Mouse (Mus musculus): ENCODE results near the gene Taf5. TPM values are rescaled to one million over a fixed set of nuclear protein-coding genes. Genes with fewer than 3 reads are reported as not detected.

Taf5 gene
- polyA plus RNA-seq, 1 experiment from 2014 or later, result 6.6 TPM

DNA sequence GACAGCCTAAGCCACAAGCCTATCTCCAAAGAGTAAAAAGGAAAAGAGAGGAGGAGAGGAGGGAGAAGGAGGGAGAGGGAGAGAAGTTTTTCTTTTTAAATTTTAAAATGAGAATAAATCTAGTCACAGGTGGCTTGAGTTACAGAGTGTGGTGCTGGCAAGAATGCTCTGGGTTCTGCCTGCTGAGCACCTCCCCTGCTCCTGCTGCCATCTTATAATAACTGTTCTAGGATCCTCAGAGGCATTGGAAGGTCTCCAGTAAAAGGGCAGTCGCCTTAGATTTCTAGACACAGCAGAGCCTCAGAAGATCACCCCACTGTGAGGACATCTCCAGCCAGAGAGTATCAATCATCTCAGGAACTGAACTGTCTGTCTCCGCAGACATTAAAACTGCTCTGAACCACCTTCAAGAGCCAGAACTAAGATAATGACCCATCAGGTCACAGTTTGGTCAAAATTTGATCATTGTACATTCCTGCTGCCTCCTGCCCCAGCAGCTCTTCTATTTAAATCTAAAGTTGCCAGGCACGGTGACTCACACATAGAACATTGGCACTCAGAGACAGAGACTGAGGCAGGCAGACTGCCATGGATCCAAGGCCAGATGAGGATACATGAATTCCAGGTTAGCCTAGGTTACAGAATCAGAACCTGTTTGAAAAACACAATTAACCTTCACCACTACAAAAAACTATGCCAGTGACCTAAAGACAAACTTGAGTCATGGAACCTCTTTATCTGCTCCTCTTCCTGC lies 26.6 kb upstream of the Taf5 start:
- no peak overlapping the region for H3K27ac ChIP-seq
- no peak for ATAC-seq (replicated peaks)
- no peak overlapping the region for H3K4me2 ChIP-seq
- WGBS, result 89% methylated on average over 3 of the region's 3 CpGs
- no peak overlapping the region for H3K9ac ChIP-seq
- no peaks in the 10 kb centered on the region for H3K27me3 ChIP-seq (replicated peaks)
- no peaks in the 10 kb centered on the region for H3K4me1 ChIP-seq
- peaks cover 14% of the 10 kb centered on the region; the same call in 1 of the 2 replicates for H3K36me3 ChIP-seq (replicated peaks)
- H3K9me3 ChIP-seq, result no peaks in the 10 kb centered on the region
- no peak overlapping the region for H3K4me3 ChIP-seq

DNA sequence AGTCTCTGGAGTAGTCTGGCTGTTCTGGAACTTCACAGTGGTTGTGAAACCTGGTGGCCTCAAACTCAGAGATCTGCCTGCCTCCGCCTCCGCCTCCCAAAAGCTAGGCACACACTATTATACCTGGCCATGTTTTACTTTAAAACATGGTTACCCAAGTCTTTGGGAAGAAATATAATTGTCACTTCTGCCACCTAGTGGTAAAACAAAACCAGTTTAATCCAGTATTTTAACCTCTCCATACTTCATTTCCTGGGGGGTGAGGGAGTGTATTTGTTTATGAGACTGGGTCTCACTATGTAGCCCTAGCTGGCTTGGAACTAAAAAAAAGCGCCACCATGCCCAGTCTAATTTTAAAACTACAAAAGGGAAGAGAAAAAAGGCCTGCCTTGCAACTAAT lies 23.9 kb upstream of the Taf5 start:
- H3K4me1 ChIP-seq, result peaks cover 4% of the 10 kb centered on the region; the same call in 1 of the 2 replicates
- H3K9me3 ChIP-seq, result no peaks in the 10 kb centered on the region
- H3K27ac ChIP-seq, result no peak overlapping the region
- 78% methylated on average over 3 of the region's 3 CpGs for WGBS
- no peak overlapping the region for H3K4me3 ChIP-seq
- no peak for ATAC-seq (replicated peaks)
- H3K27me3 ChIP-seq (replicated peaks), result no peaks in the 10 kb centered on the region
- H3K9ac ChIP-seq, result no peak overlapping the region
- H3K4me2 ChIP-seq, result no peak overlapping the region
- peaks cover 15% of the 10 kb centered on the region; the same call in 1 of the 2 replicates for H3K36me3 ChIP-seq (replicated peaks)

DNA sequence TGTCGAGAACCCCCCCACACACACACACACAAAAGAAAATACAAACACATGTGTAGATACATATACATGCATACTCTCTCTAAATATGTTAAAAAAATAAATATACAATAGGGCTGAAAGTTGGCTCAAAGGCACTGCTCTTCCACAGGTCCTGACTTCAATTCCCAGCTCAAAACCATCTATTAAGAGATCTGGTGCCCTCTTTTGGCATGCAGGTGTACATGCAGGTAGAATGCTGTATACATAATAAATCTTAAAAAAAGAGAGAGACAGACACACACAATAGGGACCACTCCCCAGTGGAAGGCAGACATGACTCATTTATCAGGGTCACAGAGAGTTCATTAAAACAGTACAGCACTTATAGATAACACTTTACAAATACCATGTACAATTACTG lies 21.2 kb upstream of the Taf5 start:
- 97% methylated on average over 1 of the region's 1 CpGs for WGBS
- ATAC-seq (replicated peaks), result no peak
- Histone ChIP-seq H3K9ac (no peak overlapping the region), H3K27me3 (replicated peaks) (no peaks in the 10 kb centered on the region), H3K36me3 (replicated peaks) (peaks cover 11% of the 10 kb centered on the region; the same call in 1 of the 2 replicates), H3K4me1 (peaks cover 18% of the 10 kb centered on the region), H3K27ac (no peak overlapping the region), H3K4me3 (no peak overlapping the region), H3K4me2 (no peak overlapping the region), H3K9me3 (no peaks in the 10 kb centered on the region)

- no peak for ATAC-seq (replicated peaks)
- H3K27ac ChIP-seq, result no peak overlapping the region
- H3K36me3 ChIP-seq (replicated peaks), result peaks cover 11% of the 10 kb centered on the region; the same call in 1 of the 2 replicates
- no peak overlapping the region for H3K4me2 ChIP-seq
- no peak overlapping the region for H3K9ac ChIP-seq
- H3K27me3 ChIP-seq (replicated peaks), result no peaks in the 10 kb centered on the region
- WGBS, result 88% methylated on average over 13 of the region's 13 CpGs
- peaks cover 18% of the 10 kb centered on the region for H3K4me1 ChIP-seq
- H3K4me3 ChIP-seq, result no peak overlapping the region
- no peaks in the 10 kb centered on the region for H3K9me3 ChIP-seq
Measured at GRCm38 (mm10) chr19:47047236-47047833, 20.2 kb upstream of the Taf5 start.

GRCm38 (mm10) chr19:47049061-47049460 lies 18.5 kb upstream of the Taf5 start:
- H3K27me3 ChIP-seq (replicated peaks), result no peaks in the 10 kb centered on the region
- no peak for ATAC-seq (replicated peaks)

GRCm38 (mm10) chr19:47049840-47050239 lies 17.7 kb upstream of the Taf5 start:
- Histone ChIP-seq H3K4me1 (peaks cover 18% of the 10 kb centered on the region), H3K27me3 (replicated peaks) (0 out of 2 replicates have a peak, but pooled peaks cover under 1% of the 10 kb centered on the region), H3K4me2 (peak overlapping the region; percentile 74), H3K27ac (peak overlapping the region; percentile 93), H3K36me3 (replicated peaks) (peaks cover 11% of the 10 kb centered on the region; the same call in 1 of the 2 replicates), H3K9ac (peak overlapping the region; percentile 86), H3K9me3 (no peaks in the 10 kb centered on the region), H3K4me3 (peak overlapping the region; percentile 82)
- WGBS, result 8% methylated on average over 7 of the region's 7 CpGs
- ATAC-seq (replicated peaks), result peak; percentile 59; the same call in 1 of the 2 replicates

More at GRCm38 (mm10) chr19:47049061-47049460, 18.5 kb upstream of the Taf5 start:
- peak overlapping the region; percentile 74 for H3K4me2 ChIP-seq
- peaks cover 18% of the 10 kb centered on the region for H3K4me1 ChIP-seq
- H3K27ac ChIP-seq, result no peak overlapping the region
- 0 out of 2 replicates have a peak overlapping the region, but pooled peaks have one; percentile 82 for H3K4me3 ChIP-seq
- WGBS, result 66% methylated on average over 4 of the region's 4 CpGs
- no peak overlapping the region for H3K9ac ChIP-seq
- no peaks in the 10 kb centered on the region for H3K9me3 ChIP-seq
- peaks cover 11% of the 10 kb centered on the region; the same call in 1 of the 2 replicates for H3K36me3 ChIP-seq (replicated peaks)

DNA sequence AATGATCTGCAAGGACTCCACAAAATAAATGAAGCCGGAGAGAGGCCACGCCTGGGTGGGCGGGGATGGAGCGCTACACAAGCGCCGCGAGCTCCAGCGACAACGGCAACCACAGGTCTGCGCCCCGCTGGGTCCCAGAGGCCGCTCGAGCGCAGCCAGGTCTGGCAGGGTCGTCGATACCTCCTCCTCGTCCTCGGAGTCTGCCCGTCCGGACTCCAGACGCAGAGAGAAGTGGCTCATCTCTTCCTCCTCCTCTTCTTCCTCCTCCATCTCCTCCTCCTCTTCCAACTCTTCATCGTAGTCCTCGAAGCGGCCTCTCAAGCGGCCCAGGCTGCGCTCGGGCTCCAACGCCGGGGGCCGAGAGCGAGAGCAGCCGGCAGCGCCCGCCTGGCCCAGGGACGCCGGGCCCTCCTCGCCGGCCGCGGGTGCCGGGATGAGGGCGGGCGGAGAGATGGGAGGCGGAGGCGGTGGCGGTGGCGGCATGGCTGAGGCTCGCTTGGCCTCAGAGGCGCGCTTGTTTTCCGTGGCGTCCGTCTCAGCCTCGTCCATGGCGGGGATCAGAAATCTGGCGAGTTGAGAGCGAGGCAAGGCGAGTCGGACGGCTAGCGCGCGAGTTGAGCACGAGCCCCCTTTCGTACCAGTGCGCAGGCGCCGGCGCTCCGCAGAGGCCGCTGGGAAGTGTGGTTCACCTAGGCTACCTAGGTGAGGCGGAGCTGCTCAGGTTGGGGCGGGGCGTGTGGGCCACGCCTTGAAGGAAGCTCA lies 17.1 kb upstream of the Taf5 start, which contains the start of gene Pcgf6:
Pcgf6 (minus strand) TSS at position 636 of the 762 bp plus-strand sequence.
- Histone ChIP-seq H3K36me3 (replicated peaks) (peaks cover 9% of the 10 kb centered on the region; the same call in 1 of the 2 replicates), H3K4me3 (peak within 1 kb of the TSS; percentile 82), H3K4me2 (peak within 1 kb of the TSS; percentile 74), H3K27ac (peak within 1 kb of the TSS; percentile 93), H3K9ac (peak within 1 kb of the TSS; percentile 86), H3K4me1 (peaks cover 18% of the 10 kb centered on the region), H3K27me3 (replicated peaks) (0 out of 2 replicates have a peak, but pooled peaks cover 2% of the 10 kb centered on the region), H3K9me3 (no peaks in the 10 kb centered on the region)
- peak; percentile 94 for ATAC-seq (replicated peaks)
- under 1% methylated on average over 74 of the region's 75 CpGs for WGBS

DNA sequence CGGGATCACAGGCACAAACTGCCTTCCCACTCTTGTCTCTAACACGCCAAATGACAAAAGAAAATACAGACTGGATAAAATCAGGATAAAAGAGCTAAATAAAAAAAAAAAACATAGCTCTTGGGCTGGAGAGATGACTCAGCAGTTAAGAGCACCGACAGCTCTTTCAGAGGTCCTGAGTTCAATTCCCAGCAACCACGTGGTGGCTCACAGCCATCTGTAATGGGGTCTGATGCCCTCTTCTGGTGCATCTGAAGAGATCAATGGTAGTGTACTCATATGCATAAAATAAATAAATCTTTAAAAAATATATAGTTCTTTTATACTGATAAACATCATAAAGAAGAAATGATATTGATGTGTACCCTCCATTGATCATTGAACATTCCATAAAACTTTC lies 14.6 kb upstream of the Taf5 start:
- 90% methylated on average over 4 of the region's 4 CpGs for WGBS
- H3K27ac ChIP-seq, result no peak overlapping the region
- H3K9me3 ChIP-seq, result no peaks in the 10 kb centered on the region
- H3K36me3 ChIP-seq (replicated peaks), result no peaks in the 10 kb centered on the region
- H3K4me3 ChIP-seq, result no peak overlapping the region
- peaks cover 18% of the 10 kb centered on the region for H3K4me1 ChIP-seq
- no peak overlapping the region for H3K9ac ChIP-seq
- no peak overlapping the region for H3K4me2 ChIP-seq
- ATAC-seq (replicated peaks), result no peak
- 0 out of 2 replicates have a peak, but pooled peaks cover 2% of the 10 kb centered on the region for H3K27me3 ChIP-seq (replicated peaks)

DNA sequence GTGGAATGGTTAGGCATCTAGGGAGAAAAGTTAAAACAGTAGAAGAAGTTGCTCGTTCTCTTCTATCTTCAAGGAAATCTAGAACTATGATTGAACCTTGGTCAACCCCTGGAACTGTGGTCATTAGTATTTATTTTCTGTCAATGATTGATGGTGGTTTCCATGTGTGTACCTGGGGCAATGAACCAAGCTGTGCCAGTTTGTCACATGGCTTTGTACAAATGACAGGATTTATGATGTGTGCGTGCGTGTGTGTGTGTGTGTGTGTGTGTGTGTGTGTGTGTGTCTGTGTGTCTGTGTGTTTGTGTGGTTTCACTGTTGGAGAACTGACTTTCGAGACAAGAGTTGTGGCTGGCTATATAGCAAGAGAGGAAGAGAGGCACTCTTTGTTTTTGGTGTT lies 14.1 kb upstream of the Taf5 start:
- no peak overlapping the region for H3K4me2 ChIP-seq
- 0 out of 2 replicates have a peak, but pooled peaks cover 2% of the 10 kb centered on the region for H3K27me3 ChIP-seq (replicated peaks)
- H3K9ac ChIP-seq, result no peak overlapping the region
- 94% methylated on average over 4 of the region's 4 CpGs for whole genome bisulfite sequencing
- ATAC-seq (replicated peaks), result no peak
- H3K4me1 ChIP-seq, result peaks cover 15% of the 10 kb centered on the region
- H3K4me3 ChIP-seq, result no peak overlapping the region
- no peaks in the 10 kb centered on the region for H3K36me3 ChIP-seq (replicated peaks)
- no peak overlapping the region for H3K27ac ChIP-seq
- no peaks in the 10 kb centered on the region for H3K9me3 ChIP-seq

GRCm38 (mm10) chr19:47057684-47058083 lies 9.9 kb upstream of the Taf5 start:
- no peak overlapping the region for H3K4me2 ChIP-seq
- H3K27ac ChIP-seq, result no peak overlapping the region
- ATAC-seq (replicated peaks), result no peak
- 79% methylated on average over 1 of the region's 1 CpGs for WGBS
- no peaks in the 10 kb centered on the region for H3K4me1 ChIP-seq
- H3K4me3 ChIP-seq, result no peak overlapping the region
- H3K27me3 ChIP-seq (replicated peaks), result 0 out of 2 replicates have a peak, but pooled peaks cover 2% of the 10 kb centered on the region
- H3K36me3 ChIP-seq (replicated peaks), result no peaks in the 10 kb centered on the region
- H3K9ac ChIP-seq, result no peak overlapping the region
- no peaks in the 10 kb centered on the region for H3K9me3 ChIP-seq

GRCm38 (mm10) chr19:47065860-47066259 lies 1.7 kb upstream of the Taf5 start:
- no peaks in the 10 kb centered on the region for H3K9me3 ChIP-seq
- no peak for ATAC-seq (replicated peaks)
- 93% methylated on average over 3 of the region's 3 CpGs for WGBS
- H3K4me2 ChIP-seq, result no peak overlapping the region
- H3K36me3 ChIP-seq (replicated peaks), result no peaks in the 10 kb centered on the region
- no peaks in the 10 kb centered on the region for H3K27me3 ChIP-seq (replicated peaks)
- H3K4me3 ChIP-seq, result no peak overlapping the region
- no peak overlapping the region for H3K27ac ChIP-seq
- H3K9ac ChIP-seq, result no peak overlapping the region
- H3K4me1 ChIP-seq, result peaks cover 12% of the 10 kb centered on the region

All from midbrain, embryonic 15.5 days (tissue).